Mouse (Mus musculus) cerebellum, adult 2 months (tissue): ENCODE data around the gene Gm45062.

Experiments used
- CTCF ChIP-seq: fragments of 200-500 bp; IDR thresholded peaks from 2 replicates; pipeline ENCODE4 v1.5.1; 2011; ENCODE audit warnings: low read depth, mild to moderate bottlenecking, control low read depth, low read length, moderate library complexity, borderline replicate concordance; ENCODE audit not compliant: insufficient read depth
- POLR2A ChIP-seq: fragments of 200-500 bp; IDR thresholded peaks from 2 replicates; pipeline ENCODE4 v1.6.1; 2011; ENCODE audit warnings: low read length, control low read depth, borderline replicate concordance; ENCODE audit not compliant: insufficient read depth

DNA sequence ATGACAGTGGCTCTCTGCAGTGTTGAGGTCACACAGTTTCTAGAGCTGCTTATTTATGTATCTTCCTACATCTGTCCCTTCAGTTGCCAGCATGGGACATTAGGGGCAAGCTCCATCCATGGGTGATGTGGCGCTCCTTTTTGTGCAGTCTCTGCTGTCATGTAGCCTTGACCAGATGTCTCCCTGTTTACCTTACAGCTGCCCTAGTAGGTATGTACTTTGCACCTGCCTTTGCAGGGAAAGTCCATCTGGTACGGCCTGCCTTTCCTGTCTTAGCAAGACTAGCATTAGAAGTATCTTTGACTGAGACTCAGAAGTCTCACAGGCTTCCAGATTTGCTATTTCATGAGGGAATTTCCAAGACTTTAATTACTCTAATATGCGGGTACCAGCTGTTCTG is 11.8 kb downstream of the Gm45062 start:
- no peak for TF ChIP-seq CTCF
- TF ChIP-seq POLR2A: no peak
